Mouse (Mus musculus) retina, postnatal 1 day (tissue): Measurements from ENCODE around the gene Actr1b.
"Not testable (repeated sequence)": the region's sequence is repeated elsewhere in the genome, so short reads cannot be mapped to it uniquely, and the experiment has no call there.

Source experiments
- DNase-seq: peaks from one replicate; pipeline ENCODE4 v3.0.0-alpha.2; 2012

Gene Actr1b

GRCm38 (mm10) chr1:36697030-36697429 is 17.2 kb downstream of the Actr1b start:
- peak; percentile 56 for DNase-seq

GRCm38 (mm10) chr1:36696411-36696810 is 17.8 kb downstream of the Actr1b start:
- DNase-seq, result no peak

GRCm38 (mm10) chr1:36694871-36695270 is 19.4 kb downstream of the Actr1b start:
- DNase-seq, result no peak

GRCm38 (mm10) chr1:36691271-36692155 is 22.7 kb downstream of the Actr1b start, which contains the start of gene Cox5b:
TSS of gene Cox5b (plus strand) at chr1:36691449.
- peak; percentile 99 for DNase-seq

- no peak for DNase-seq
Measured at GRCm38 (mm10) chr1:36690671-36691235, 23.5 kb downstream of the Actr1b start.

- peak; percentile 88 for DNase-seq
Measured at GRCm38 (mm10) chr1:36683810-36684467, 30.3 kb downstream of the Actr1b start.

- DNase-seq, result no peak
Measured at GRCm38 (mm10) chr1:36682620-36683355, 31.4 kb downstream of the Actr1b start, which contains the start of gene Fam178b. TSS of gene Fam178b (minus strand) at chr1:36683183.

- DNase-seq, result peak; percentile 87
Measured at GRCm38 (mm10) chr1:36680893-36681292, 33.3 kb downstream of the Actr1b start.

- no peak for DNase-seq
Measured at GRCm38 (mm10) chr1:36674936-36675335, 39.3 kb downstream of the Actr1b start.

GRCm38 (mm10) chr1:36672648-36673350 is 41.4 kb downstream of the Actr1b start:
- DNase-seq, result peak; percentile 55

- no peak for DNase-seq
Measured at GRCm38 (mm10) chr1:36671260-36671659, 43.0 kb downstream of the Actr1b start.

GRCm38 (mm10) chr1:36670256-36670655 is 44.0 kb downstream of the Actr1b start:
- DNase-seq, result no peak

GRCm38 (mm10) chr1:36668007-36668406 is 46.2 kb downstream of the Actr1b start:
- DNase-seq, result not testable (repeated sequence)

- DNase-seq, result no peak
Measured at GRCm38 (mm10) chr1:36665934-36666333, 48.3 kb downstream of the Actr1b start.

GRCm38 (mm10) chr1:36665165-36665723 is 49.0 kb downstream of the Actr1b start:
- DNase-seq, result peak; percentile 12

GRCm38 (mm10) chr1:36664457-36664856 is 49.8 kb downstream of the Actr1b start:
- peak; percentile 46 for DNase-seq

- DNase-seq, result no peak
Measured at GRCm38 (mm10) chr1:36658621-36659399, 55.4 kb downstream of the Actr1b start.

GRCm38 (mm10) chr1:36657658-36658415 is 56.4 kb downstream of the Actr1b start:
- no peak for DNase-seq

- no peak for DNase-seq
Measured at GRCm38 (mm10) chr1:36656233-36656632, 58.0 kb downstream of the Actr1b start.

- DNase-seq, result no peak
Measured at GRCm38 (mm10) chr1:36655039-36655438, 59.2 kb downstream of the Actr1b start.
